Mouse (Mus musculus): ENCODE measurements at regions not wholly inside any gene's neighbourhood (a gene's known extent, or its start where the extent isn't known, plus 50 kb on each side); places are given as distances from the start of the nearest gene placed in this dataset.

GRCm38 (mm10) chr11:56357690-56358089 lies 316.9 kb upstream of the Nmur2 start:
- no peaks in the 10 kb centered on the region for H3K4me1 ChIP-seq (replicated peaks; ENCODE audit: insufficient read depth, low read length)
- no peak overlapping the region for H3K4me3 ChIP-seq (replicated peaks; ENCODE audit: low read depth, low read length)
- H3K36me3 ChIP-seq (ENCODE audit: insufficient read depth, low read length) = no peaks in the 10 kb centered on the region
- DNase-seq (ENCODE audit: low spot score) (no peak), ATAC-seq (replicated peaks; ENCODE audit: low FRiP score, low read depth) (no peak)
- WGBS = 81% methylated on average over 2 of the region's 2 CpGs
- no peak overlapping the region for H3K27ac ChIP-seq
- no peak overlapping the region for H3K9ac ChIP-seq (ENCODE audit: low read depth, low read length)
- TF ChIP-seq CTCF (IDR thresholded peaks at IDR 0.05; ENCODE audit: low read depth) = no peak
- no peaks in the 10 kb centered on the region for H3K9me3 ChIP-seq (replicated peaks; ENCODE audit: low read length)
- no peak overlapping the region for H3K4me2 ChIP-seq (ENCODE audit: low read length)
- no peaks in the 10 kb centered on the region for H3K27me3 ChIP-seq (ENCODE audit: insufficient read depth, low read length)

GRCm38 (mm10) chr11:56351798-56352366 lies 311.1 kb upstream of the Nmur2 start:
- no peaks in the 10 kb centered on the region for H3K36me3 ChIP-seq (ENCODE audit: insufficient read depth, low read length)
- WGBS = 68% methylated on average over 7 of the region's 7 CpGs
- ATAC-seq (replicated peaks; ENCODE audit: low FRiP score, low read depth) (no peak), DNase-seq (ENCODE audit: low spot score) (no peak)
- H3K27ac ChIP-seq = no peak overlapping the region
- no peaks in the 10 kb centered on the region for H3K4me1 ChIP-seq (replicated peaks; ENCODE audit: insufficient read depth, low read length)
- no peak overlapping the region for H3K4me2 ChIP-seq (ENCODE audit: low read length)
- H3K9me3 ChIP-seq (replicated peaks; ENCODE audit: low read length) = no peaks in the 10 kb centered on the region
- TF ChIP-seq CTCF (IDR thresholded peaks at IDR 0.05; ENCODE audit: low read depth) = no peak
- no peak overlapping the region for H3K9ac ChIP-seq (ENCODE audit: low read depth, low read length)
- no peak overlapping the region for H3K4me3 ChIP-seq (replicated peaks; ENCODE audit: low read depth, low read length)
- H3K27me3 ChIP-seq (ENCODE audit: insufficient read depth, low read length) = no peaks in the 10 kb centered on the region

GRCm38 (mm10) chr11:56351231-56351630 lies 310.4 kb upstream of the Nmur2 start:
- no peak for DNase-seq (ENCODE audit: low spot score)
- no peaks in the 10 kb centered on the region for H3K27me3 ChIP-seq (ENCODE audit: insufficient read depth, low read length)
- H3K4me3 ChIP-seq (replicated peaks; ENCODE audit: low read depth, low read length) = no peak overlapping the region
- H3K36me3 ChIP-seq (ENCODE audit: insufficient read depth, low read length) = no peaks in the 10 kb centered on the region
- ATAC-seq (replicated peaks; ENCODE audit: low FRiP score, low read depth) = no peak
- H3K27ac ChIP-seq = no peak overlapping the region
- no peak overlapping the region for H3K9ac ChIP-seq (ENCODE audit: low read depth, low read length)
- no peaks in the 10 kb centered on the region for H3K9me3 ChIP-seq (replicated peaks; ENCODE audit: low read length)
- H3K4me2 ChIP-seq (ENCODE audit: low read length) = no peak overlapping the region
- TF ChIP-seq CTCF (IDR thresholded peaks at IDR 0.05; ENCODE audit: low read depth) = no peak
- H3K4me1 ChIP-seq (replicated peaks; ENCODE audit: insufficient read depth, low read length) = no peaks in the 10 kb centered on the region
- 52% methylated on average over 1 of the region's 1 CpGs for WGBS

GRCm38 (mm10) chr11:56349766-56350165 lies 309.0 kb upstream of the Nmur2 start:
- Histone ChIP-seq H3K4me3 (replicated peaks; ENCODE audit: low read depth, low read length) (no peak overlapping the region), H3K4me2 (ENCODE audit: low read length) (no peak overlapping the region), H3K36me3 (ENCODE audit: insufficient read depth, low read length) (no peaks in the 10 kb centered on the region), H3K4me1 (replicated peaks; ENCODE audit: insufficient read depth, low read length) (no peaks in the 10 kb centered on the region), H3K27me3 (ENCODE audit: insufficient read depth, low read length) (no peaks in the 10 kb centered on the region), H3K27ac (no peak overlapping the region), H3K9me3 (replicated peaks; ENCODE audit: low read length) (no peaks in the 10 kb centered on the region), H3K9ac (ENCODE audit: low read depth, low read length) (no peak overlapping the region)
- no peak for TF ChIP-seq CTCF (IDR thresholded peaks at IDR 0.05; ENCODE audit: low read depth)
- no peak for DNase-seq (ENCODE audit: low spot score)
- no peak for ATAC-seq (replicated peaks; ENCODE audit: low FRiP score, low read depth)
- WGBS = 63% methylated on average over 3 of the region's 3 CpGs

- Histone ChIP-seq H3K4me3 (replicated peaks; ENCODE audit: low read depth, low read length) (no peak overlapping the region), H3K4me2 (ENCODE audit: low read length) (no peak overlapping the region), H3K27ac (no peak overlapping the region), H3K36me3 (ENCODE audit: insufficient read depth, low read length) (no peaks in the 10 kb centered on the region), H3K4me1 (replicated peaks; ENCODE audit: insufficient read depth, low read length) (no peaks in the 10 kb centered on the region), H3K9me3 (replicated peaks; ENCODE audit: low read length) (no peaks in the 10 kb centered on the region), H3K27me3 (ENCODE audit: insufficient read depth, low read length) (no peaks in the 10 kb centered on the region), H3K9ac (ENCODE audit: low read depth, low read length) (no peak overlapping the region)
- ATAC-seq (replicated peaks; ENCODE audit: low FRiP score, low read depth) = no peak
- 90% methylated on average over 5 of the region's 5 CpGs for WGBS
- no peak for DNase-seq (ENCODE audit: low spot score)
- TF ChIP-seq CTCF (IDR thresholded peaks at IDR 0.05; ENCODE audit: low read depth) = no peak
Observed at GRCm38 (mm10) chr11:56348408-56348807, 307.6 kb upstream of the Nmur2 start.

- Histone ChIP-seq H3K27me3 (ENCODE audit: insufficient read depth, low read length) (no peaks in the 10 kb centered on the region), H3K9ac (ENCODE audit: low read depth, low read length) (no peak overlapping the region), H3K9me3 (replicated peaks; ENCODE audit: low read length) (no peaks in the 10 kb centered on the region), H3K4me3 (replicated peaks; ENCODE audit: low read depth, low read length) (no peak overlapping the region), H3K4me1 (replicated peaks; ENCODE audit: insufficient read depth, low read length) (no peaks in the 10 kb centered on the region), H3K4me2 (ENCODE audit: low read length) (no peak overlapping the region), H3K36me3 (ENCODE audit: insufficient read depth, low read length) (no peaks in the 10 kb centered on the region), H3K27ac (no peak overlapping the region)
- TF ChIP-seq CTCF (IDR thresholded peaks at IDR 0.05; ENCODE audit: low read depth) = no peak
- ATAC-seq (replicated peaks; ENCODE audit: low FRiP score, low read depth) (no peak), DNase-seq (ENCODE audit: low spot score) (no peak)
- 66% methylated on average over 5 of the region's 5 CpGs for whole genome bisulfite sequencing
Observed at GRCm38 (mm10) chr11:56343083-56343482, 302.3 kb upstream of the Nmur2 start.

GRCm38 (mm10) chr11:56341731-56342130 lies 300.9 kb upstream of the Nmur2 start:
- no peak for TF ChIP-seq CTCF (IDR thresholded peaks at IDR 0.05; ENCODE audit: low read depth)
- DNase-seq (ENCODE audit: low spot score) (no peak), ATAC-seq (replicated peaks; ENCODE audit: low FRiP score, low read depth) (no peak)
- Histone ChIP-seq H3K27me3 (ENCODE audit: insufficient read depth, low read length) (no peaks in the 10 kb centered on the region), H3K9me3 (replicated peaks; ENCODE audit: low read length) (no peaks in the 10 kb centered on the region), H3K27ac (no peak overlapping the region), H3K36me3 (ENCODE audit: insufficient read depth, low read length) (no peaks in the 10 kb centered on the region), H3K9ac (ENCODE audit: low read depth, low read length) (no peak overlapping the region), H3K4me1 (replicated peaks; ENCODE audit: insufficient read depth, low read length) (no peaks in the 10 kb centered on the region), H3K4me2 (ENCODE audit: low read length) (no peak overlapping the region), H3K4me3 (replicated peaks; ENCODE audit: low read depth, low read length) (no peak overlapping the region)
- 61% methylated on average over 1 of the region's 1 CpGs for WGBS
